Mouse (Mus musculus) megakaryocyte, embryonic 14.5 days (primary cell): ENCODE measurements around the gene Fgfr2.

ENCODE experiments used
- FLI1 ChIP-seq: IDR thresholded peaks from 2 replicates; pipeline ENCODE4 v1.6.1; 2012; ENCODE audit warnings: low read length, inconsistent platforms, mixed read lengths
- GATA1 ChIP-seq: IDR thresholded peaks from 3 replicates; pipeline ENCODE4 v1.6.1; 2012; ENCODE audit warnings: mixed read lengths, low read length, inconsistent platforms, borderline replicate concordance

GRCm38 (mm10) chr7:130884161-130884560, 2239.0 kb downstream of the Fgfr2 start:
- TF ChIP-seq FLI1: no peak
- TF ChIP-seq GATA1: no peak
